Mouse (Mus musculus) layer of hippocampus, adult 2 months (tissue): Measurements from ENCODE around the gene Chrnd. TPM values are rescaled to one million over a fixed set of nuclear protein-coding genes. Genes with fewer than 3 reads are reported as not detected.

Experiments
- DNase-seq, 2 experiments: peaks; one replicate each; pipeline ENCODE4 v3.0.0; 2022; ENCODE audit warnings: low spot score in 2 of 2
- H3K27ac ChIP-seq: fragments of 200-600 bp; 2 replicates; pipeline ENCODE4 v1.8.1; 2022
- H3K4me3 ChIP-seq: fragments of 200-600 bp; 2 replicates; pipeline ENCODE4 v1.8.1; 2022; ENCODE audit warnings: mild to moderate bottlenecking
- CTCF ChIP-seq: fragments of 200-600 bp; conservative IDR thresholded peaks from 2 replicates; pipeline ENCODE4 v1.8.1; 2022; ENCODE audit warnings: antibody characterized with exemption, mild to moderate bottlenecking, moderate library complexity
- total RNA-seq, 2 experiments: library from RNA; stranded (reverse); gene quantifications; 2 replicates each; pipeline ENCODE4 v1.2.3; 2021

Gene Chrnd
- total RNA-seq, 2 experiments from 2014 or later = not detected

- Histone ChIP-seq H3K27ac (no peak overlapping the region), H3K4me3 (no peak overlapping the region)
- DNase-seq = no peak
- no peak for TF ChIP-seq CTCF
Measured at GRCm38 (mm10) chr1:87198119-87199065, 8.0 kb downstream of the Chrnd start.

DNA sequence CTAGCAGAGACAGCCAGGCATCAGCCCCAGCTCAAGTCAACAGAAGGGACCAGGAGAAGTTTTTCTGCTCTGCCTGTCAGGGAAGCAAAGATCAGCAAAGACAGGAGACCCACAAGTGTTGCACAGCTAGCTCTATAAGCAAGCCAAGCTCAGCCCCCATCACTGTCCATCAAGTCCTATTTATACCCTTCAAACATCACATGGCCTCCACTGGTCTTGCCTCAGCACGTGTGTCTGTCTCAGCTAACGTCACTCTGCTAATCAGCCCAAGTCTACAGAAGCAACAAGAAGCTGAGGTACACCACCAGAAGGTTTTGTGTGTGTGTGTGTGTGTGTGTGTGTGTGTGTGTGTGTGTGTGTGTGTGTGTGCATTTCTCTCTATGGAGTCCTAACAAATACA, 10.4 kb downstream of the Chrnd start:
- TF ChIP-seq CTCF = no peak
- Histone ChIP-seq H3K27ac (no peak overlapping the region), H3K4me3 (no peak overlapping the region)
- DNase-seq = no peak

DNA sequence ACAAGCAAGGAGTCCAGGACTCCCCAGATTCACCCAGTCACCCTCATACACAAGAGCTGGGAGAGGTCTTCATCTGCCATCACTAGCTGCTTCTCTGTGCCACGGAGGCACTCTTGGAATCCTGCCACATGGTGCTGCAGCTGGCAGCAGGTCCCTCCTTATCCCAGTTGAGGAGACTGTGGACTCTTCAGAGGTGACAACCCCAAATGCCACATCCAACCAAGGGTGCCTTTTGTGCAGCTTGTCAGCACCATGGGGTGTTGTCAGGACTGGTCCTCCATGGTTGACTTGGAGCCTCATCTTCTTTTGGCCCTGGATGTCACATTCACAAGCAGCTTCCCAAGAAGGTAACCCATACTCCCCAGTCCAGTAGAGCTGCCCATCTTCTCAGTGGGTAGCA, 11.4 kb downstream of the Chrnd start:
- TF ChIP-seq CTCF = no peak
- DNase-seq = no peak
- no peak overlapping the region for H3K4me3 ChIP-seq
- H3K27ac ChIP-seq = no peak overlapping the region

GRCm38 (mm10) chr1:87203779-87204178, 13.4 kb downstream of the Chrnd start:
- DNase-seq = no peak
- TF ChIP-seq CTCF = no peak
- H3K27ac ChIP-seq = no peak overlapping the region
- no peak overlapping the region for H3K4me3 ChIP-seq

DNA sequence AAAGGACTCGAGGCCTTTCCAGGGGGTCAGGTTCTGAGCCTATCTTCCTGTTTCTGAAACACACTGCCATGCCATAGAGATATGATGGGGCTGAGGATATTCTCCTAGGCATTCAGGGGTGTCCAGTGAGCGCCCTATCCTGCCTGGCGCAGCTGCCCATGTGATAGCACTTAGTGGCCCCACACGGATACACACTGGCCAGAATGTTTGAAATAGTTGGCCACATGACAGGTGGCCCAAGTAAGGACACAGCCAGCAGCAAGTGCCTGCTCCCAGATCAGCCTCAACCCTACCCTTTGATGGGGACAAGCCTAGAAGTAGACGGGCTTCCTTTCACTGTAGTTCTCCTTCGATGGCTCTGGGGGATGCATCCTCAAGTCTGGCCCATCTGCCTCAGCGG, 14.1 kb downstream of the Chrnd start, which contains the start of gene Chrng:
Gene Chrng (plus strand): TSS at position 193 of the 400 bp plus-strand sequence.
- no peak within 1 kb of the TSS for H3K4me3 ChIP-seq
- no peak for DNase-seq
- TF ChIP-seq CTCF = no peak
- H3K27ac ChIP-seq = no peak within 1 kb of the TSS

DNA sequence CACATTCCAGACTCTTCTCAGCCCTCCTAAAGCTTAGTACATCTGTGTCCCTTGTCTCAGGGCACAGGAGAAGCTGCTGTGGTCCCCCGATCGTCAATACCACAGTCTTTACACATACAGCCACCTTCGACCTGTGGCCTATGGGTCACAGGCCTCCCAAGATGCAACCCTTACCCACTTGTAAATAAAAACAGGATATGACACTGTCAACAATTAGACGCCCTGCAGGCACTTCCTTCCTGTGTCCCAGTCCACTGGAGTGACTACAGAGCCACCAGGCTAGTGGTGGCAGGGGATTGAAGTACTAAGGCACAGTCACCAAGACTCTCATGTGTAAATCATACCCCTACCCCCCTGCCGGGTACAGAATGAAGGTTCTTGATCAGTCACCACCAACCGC, 14.6 kb downstream of the Chrnd start:
- DNase-seq = no peak
- TF ChIP-seq CTCF = no peak
- no peak overlapping the region for H3K4me3 ChIP-seq
- no peak overlapping the region for H3K27ac ChIP-seq

DNA sequence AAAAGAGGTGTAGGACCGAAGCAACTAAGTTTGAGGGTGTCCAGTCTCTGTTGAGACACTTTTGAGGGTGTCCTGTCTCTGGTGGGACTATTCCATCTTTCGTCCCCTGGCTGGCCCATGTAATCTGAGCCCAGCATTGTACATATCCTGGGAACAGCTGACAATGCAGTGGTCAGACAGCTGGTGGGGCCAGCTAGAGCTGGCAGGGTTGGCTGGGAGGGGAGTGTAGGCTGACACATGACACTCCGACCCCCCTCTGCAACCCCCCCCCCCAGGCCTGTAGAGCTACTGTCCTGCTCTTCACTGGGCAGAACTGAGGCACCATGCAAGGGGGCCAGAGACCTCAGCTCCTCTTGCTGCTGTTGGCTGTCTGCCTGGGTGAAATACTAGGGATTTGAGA, 15.1 kb downstream of the Chrnd start:
- H3K27ac ChIP-seq = no peak overlapping the region
- H3K4me3 ChIP-seq = no peak overlapping the region
- no peak for TF ChIP-seq CTCF
- DNase-seq = no peak

- H3K27ac ChIP-seq = no peak overlapping the region
- no peak overlapping the region for H3K4me3 ChIP-seq
- DNase-seq = no peak
- peak; percentile 61 for TF ChIP-seq CTCF
Measured at GRCm38 (mm10) chr1:87206339-87206738, 15.9 kb downstream of the Chrnd start.

GRCm38 (mm10) chr1:87211431-87211830, 21.0 kb downstream of the Chrnd start:
- Histone ChIP-seq H3K4me3 (no peak overlapping the region), H3K27ac (no peak overlapping the region)
- no peak for TF ChIP-seq CTCF
- DNase-seq = no peak

GRCm38 (mm10) chr1:87213735-87214704, 23.6 kb downstream of the Chrnd start, which contains the start of gene Eif4e2:
Gene Eif4e2 (plus strand): TSS chr1:87213914.
- H3K4me3 ChIP-seq = peak within 1 kb of the TSS; percentile 86
- peak; percentile 38 for TF ChIP-seq CTCF
- peak; percentile 94 for DNase-seq
- H3K27ac ChIP-seq = peak within 1 kb of the TSS; percentile 97

GRCm38 (mm10) chr1:87214748-87215147, 24.3 kb downstream of the Chrnd start:
- Histone ChIP-seq H3K4me3 (peak overlapping the region; percentile 86), H3K27ac (peak overlapping the region; percentile 97)
- TF ChIP-seq CTCF = no peak
- DNase-seq = no peak

- peak in 1 of 2 experiments; percentile 9 for DNase-seq
- no peak overlapping the region for H3K4me3 ChIP-seq
- no peak overlapping the region for H3K27ac ChIP-seq
- peak; percentile 83 for TF ChIP-seq CTCF
Measured at GRCm38 (mm10) chr1:87217938-87218337, 27.5 kb downstream of the Chrnd start.

- TF ChIP-seq CTCF = no peak
- no peak overlapping the region for H3K4me3 ChIP-seq
- DNase-seq = no peak
- no peak overlapping the region for H3K27ac ChIP-seq
Measured at GRCm38 (mm10) chr1:87225739-87226138, 35.3 kb downstream of the Chrnd start.
